Mouse (Mus musculus) cerebellum, adult 11-12 months (tissue): ENCODE results near the gene L3mbtl2.
"Not testable (repeated sequence)": the region's sequence is repeated elsewhere in the genome, so short reads cannot be mapped to it uniquely, and the experiment has no call there.

Experiments
- DNase-seq: peaks from one replicate; pipeline ENCODE4 v3.0.0; 2022

L3mbtl2 gene

GRCm38 (mm10) chr15:81663697-81664561, at the start of gene L3mbtl2:
Gene L3mbtl2, plus strand, starts transcription at chr15:81663889.
- DNase-seq: peak; percentile 89

- peak; percentile 75 for DNase-seq
Measured at GRCm38 (mm10) chr15:81649516-81650455, 13.9 kb upstream of the L3mbtl2 start.

GRCm38 (mm10) chr15:81650636-81651035, 13.1 kb upstream of the L3mbtl2 start:
- DNase-seq: peak; percentile 83

- no peak for DNase-seq
Measured at GRCm38 (mm10) chr15:81661701-81662100, 2.0 kb upstream of the L3mbtl2 start.

GRCm38 (mm10) chr15:81663281-81663680, 408 bp upstream of the L3mbtl2 start:
- DNase-seq: no peak

GRCm38 (mm10) chr15:81666957-81667356, 3.3 kb downstream of the L3mbtl2 start:
- DNase-seq: no peak

- DNase-seq: no peak
Measured at GRCm38 (mm10) chr15:81670231-81670640, 6.5 kb downstream of the L3mbtl2 start.

- no peak for DNase-seq
Measured at GRCm38 (mm10) chr15:81676637-81677036, 12.9 kb downstream of the L3mbtl2 start.

GRCm38 (mm10) chr15:81680301-81680805, 16.7 kb downstream of the L3mbtl2 start:
- DNase-seq: no peak

- peak; percentile 30 for DNase-seq
Measured at GRCm38 (mm10) chr15:81693366-81693966, 29.8 kb downstream of the L3mbtl2 start.

- peak; percentile 88 for DNase-seq
Measured at GRCm38 (mm10) chr15:81693967-81694881, 30.5 kb downstream of the L3mbtl2 start.

- DNase-seq: no peak
Measured at GRCm38 (mm10) chr15:81694891-81695290, 31.2 kb downstream of the L3mbtl2 start.

- no peak for DNase-seq
Measured at GRCm38 (mm10) chr15:81697175-81697574, 33.5 kb downstream of the L3mbtl2 start, which contains the start of gene Chadl. Gene Chadl, minus strand, starts transcription at chr15:81697287.

- no peak for DNase-seq
Measured at GRCm38 (mm10) chr15:81697847-81698246, 34.2 kb downstream of the L3mbtl2 start.

GRCm38 (mm10) chr15:81698532-81698931, 34.8 kb downstream of the L3mbtl2 start:
- DNase-seq: no peak

- DNase-seq: no peak
Measured at GRCm38 (mm10) chr15:81700161-81700560, 36.5 kb downstream of the L3mbtl2 start.

- DNase-seq: no peak
Measured at GRCm38 (mm10) chr15:81700601-81701000, 36.9 kb downstream of the L3mbtl2 start.

GRCm38 (mm10) chr15:81701350-81701749, 37.7 kb downstream of the L3mbtl2 start:
- not testable (repeated sequence) for DNase-seq

GRCm38 (mm10) chr15:81702306-81703093, 38.8 kb downstream of the L3mbtl2 start:
- no peak for DNase-seq

GRCm38 (mm10) chr15:81703094-81703489, 39.4 kb downstream of the L3mbtl2 start:
- no peak for DNase-seq

- DNase-seq: no peak
Measured at GRCm38 (mm10) chr15:81708991-81709390, 45.3 kb downstream of the L3mbtl2 start.
